Mouse (Mus musculus): ENCODE results near the gene Gm813. TPM values are rescaled to one million over a fixed set of nuclear protein-coding genes. Genes with fewer than 3 reads are reported as not detected.

Gene Gm813
- total RNA-seq, 2 experiments from 2014 or later: not detected

DNA sequence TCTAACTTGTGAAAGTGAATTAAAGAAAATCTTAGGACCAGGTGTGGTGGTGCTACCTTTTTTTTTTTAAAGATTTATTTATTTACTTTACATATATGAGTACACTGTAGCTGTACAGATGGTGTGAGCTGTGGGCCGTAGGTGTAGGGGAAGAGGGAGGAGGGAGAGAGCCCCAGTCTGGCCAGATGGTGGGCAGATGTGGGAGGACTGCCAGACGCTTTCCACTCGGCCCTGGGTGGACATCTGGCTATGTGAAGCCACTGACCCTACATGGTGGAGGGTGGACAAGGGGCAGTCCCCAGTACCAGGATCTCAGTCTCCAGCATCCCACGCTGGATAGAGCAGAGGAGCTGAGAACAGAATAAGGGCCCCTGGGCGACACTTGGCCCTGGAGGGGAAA is 9.7 kb downstream of the Gm813 start:
- no peak for DNase-seq (ENCODE audit: low spot score in 2 of 2)

DNA sequence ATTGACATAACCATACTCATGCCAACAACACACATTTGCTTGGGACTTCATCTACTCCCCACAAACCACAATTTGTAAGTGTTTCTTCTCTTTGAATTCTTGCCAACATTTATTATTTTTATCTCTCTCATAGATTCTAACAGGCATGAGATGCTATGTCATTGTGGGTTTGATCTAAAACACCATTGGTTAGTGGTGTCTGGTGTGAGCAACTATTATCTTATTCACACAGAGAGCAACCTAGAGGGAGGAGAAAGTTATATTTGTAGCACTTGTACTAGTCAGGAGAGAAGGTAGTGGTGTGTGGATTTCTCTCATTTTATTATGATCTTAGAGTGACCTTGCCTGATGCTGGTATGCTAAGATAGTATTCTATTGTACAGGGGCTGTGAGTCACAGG is 12.1 kb downstream of the Gm813 start:
- DNase-seq (ENCODE audit: low spot score in 2 of 2): no peak

DNA sequence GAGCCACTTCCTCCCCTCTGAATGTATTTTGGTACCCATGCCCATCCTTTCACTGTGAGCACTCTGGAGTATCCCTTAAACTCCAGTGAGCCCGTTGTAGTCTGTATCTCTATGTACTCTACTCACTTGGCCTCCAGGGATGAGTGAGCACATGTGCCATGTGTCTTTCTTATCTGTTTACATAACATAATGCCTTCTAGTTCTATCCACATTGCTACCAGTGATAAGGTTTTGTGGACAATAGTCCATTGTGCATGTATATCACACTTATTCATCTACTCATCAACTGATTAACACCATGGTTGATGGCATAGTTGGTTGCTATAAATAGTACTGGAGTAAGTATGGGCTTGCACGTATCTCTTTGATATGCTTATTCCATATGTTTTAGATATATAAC is 12.9 kb downstream of the Gm813 start:
- DNase-seq (ENCODE audit: low spot score in 2 of 2): no peak

DNA sequence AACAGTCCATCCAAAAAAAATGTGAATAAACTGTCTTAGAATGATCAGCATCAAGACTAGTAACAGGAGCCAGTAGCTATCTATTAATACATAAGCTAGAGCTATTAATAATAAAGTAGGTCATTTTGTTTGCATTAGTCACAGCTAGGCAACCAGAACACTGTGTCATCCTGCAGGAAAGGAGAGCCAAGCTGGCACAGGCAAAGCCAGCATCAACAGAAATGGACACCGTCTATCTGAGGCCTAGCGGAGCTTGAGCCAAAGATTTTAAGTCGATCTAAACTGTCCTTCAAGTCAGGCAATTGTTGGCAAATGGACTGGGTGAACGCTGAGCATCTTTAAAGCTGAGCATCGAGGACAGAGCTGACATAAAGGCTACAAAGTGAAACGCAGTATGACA is 15.9 kb downstream of the Gm813 start:
- no peak for DNase-seq (ENCODE audit: low spot score in 2 of 2)

DNA sequence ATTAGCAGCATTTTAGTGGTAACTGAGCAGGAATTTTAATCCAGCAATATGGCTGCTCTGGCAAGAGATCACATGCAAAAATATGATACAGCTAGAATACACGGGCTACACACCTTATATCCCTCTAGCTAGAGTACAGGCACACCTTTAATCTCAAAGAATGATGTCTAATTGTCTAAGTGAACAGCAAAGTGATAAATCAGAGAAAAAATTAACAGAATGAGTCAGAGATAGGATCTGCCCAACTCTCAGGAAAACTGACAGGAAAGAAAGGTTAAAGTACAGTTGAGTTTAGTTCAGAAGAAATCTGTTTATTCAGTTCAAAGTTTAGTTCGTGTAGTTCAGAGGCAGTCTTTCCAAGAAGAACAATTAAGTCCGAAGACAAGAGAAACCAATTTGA is 25.5 kb downstream of the Gm813 start:
- DNase-seq (ENCODE audit: low spot score in 2 of 2): no peak

DNA sequence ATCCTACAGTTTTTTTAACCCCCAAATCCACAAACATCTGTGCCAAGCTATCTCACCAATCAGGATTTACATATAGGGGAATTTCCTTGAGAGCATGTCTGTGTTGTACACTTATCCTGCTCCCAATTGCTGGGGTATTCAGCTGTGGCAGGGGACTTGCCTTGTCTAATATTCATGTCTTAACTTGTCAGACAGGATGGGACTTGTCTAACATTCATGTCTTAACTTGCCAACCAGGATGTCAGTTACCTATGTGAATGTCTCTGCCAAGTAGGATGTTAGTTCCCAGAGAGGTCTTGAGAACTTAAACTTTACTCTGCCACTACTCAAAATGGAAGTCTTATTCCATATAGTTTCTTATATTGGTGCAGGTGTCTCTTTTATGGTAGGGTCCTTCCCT is 27.3 kb downstream of the Gm813 start:
- no peak for DNase-seq (ENCODE audit: low spot score in 2 of 2)

DNA sequence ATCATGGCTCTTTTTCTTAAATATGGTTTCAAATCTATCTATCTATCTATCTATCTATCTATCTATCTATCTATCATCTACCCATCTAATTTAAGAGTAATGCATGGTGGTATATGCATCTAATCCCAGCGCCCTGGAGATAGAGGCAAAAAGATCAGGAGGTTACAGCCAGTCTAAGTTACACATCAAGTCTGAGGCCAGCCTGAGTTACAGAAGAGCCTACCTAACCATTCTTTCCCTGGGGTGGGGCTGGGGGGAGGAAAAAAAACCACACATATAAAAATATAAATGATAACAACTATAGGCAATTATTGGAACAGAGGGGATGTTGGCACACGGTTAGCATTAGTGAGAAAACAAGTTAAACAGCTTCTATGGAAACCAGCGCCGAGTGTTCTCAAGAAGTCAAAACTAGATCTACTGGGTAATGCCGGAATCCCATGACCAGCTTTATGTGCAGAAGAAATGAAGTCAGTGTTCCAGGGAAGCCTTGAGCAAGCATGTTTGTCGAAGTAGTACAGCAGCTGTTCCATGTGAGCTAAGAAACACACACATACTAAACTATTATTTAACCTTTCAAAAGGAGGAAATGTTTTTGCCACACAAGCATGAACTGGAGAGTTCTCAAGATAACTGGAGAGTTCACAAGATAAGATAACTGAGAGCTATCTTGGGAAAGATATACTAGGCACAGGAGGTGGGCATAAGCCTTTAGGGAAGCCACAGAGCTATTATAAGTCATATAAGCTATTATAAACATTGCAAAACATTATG is 42.6 kb downstream of the Gm813 start:
- no peak for DNase-seq (ENCODE audit: low spot score in 2 of 2)

DNA sequence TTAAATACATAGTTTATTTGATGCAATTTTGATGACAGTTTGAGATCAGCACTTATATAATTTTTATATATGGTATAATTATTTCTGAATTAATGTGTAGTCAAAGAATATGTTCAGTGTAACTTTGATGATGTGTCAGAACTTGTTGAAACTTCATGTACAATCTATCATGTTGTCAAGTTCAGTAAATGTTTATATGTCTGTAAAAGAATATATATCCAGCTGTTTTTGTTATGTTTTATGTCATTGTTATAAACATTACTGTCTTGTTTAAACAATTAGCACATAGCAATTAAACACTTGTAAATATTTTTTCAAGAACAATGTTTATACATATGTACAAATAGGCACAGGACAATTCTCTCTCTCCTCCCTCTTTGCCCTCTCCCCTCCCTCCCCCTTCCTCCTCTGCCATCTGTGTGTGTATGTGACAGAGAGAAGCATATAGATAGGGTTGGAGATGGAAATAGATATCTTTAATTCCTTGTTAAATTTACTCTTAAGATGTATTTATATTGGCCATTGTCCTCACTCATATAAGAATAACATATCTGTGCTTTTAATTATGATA is 46.0 kb downstream of the Gm813 start:
- no peak for DNase-seq (ENCODE audit: low spot score in 2 of 2)

Other genes starting within 250 kb of the Gm813 start
- 10 to 100 TPM; 15.5 to 17.8 TPM for gene Dcbld2, start 208.5 kb downstream of the Gm813 start, total RNA-seq (2021)
- 10 to 100 TPM; 16.1 to 20.4 TPM for gene St3gal6, start 92.7 kb downstream of the Gm813 start, total RNA-seq (2021)
- not detected for gene E330017A01Rik, start 21.8 kb upstream of the Gm813 start, total RNA-seq (2021)
- 10 to 100 TPM; 45.4 to 53.0 TPM for gene Cpox, start 53.3 kb upstream of the Gm813 start, total RNA-seq (2021)
- not detected for gene Gpr15, start 102.1 kb upstream of the Gm813 start, total RNA-seq (2021)
- 10 to 100 TPM; 87.9 to 98.7 TPM for gene Cldnd1, start 110.9 kb upstream of the Gm813 start, total RNA-seq (2021)
- not detected for gene Olfr172, start 146.2 kb upstream of the Gm813 start, total RNA-seq (2021)
- gene Olfr173, start 183.3 kb upstream of the Gm813 start, total RNA-seq (2021): not detected
- not detected for gene Olfr175-ps1, start 209.8 kb upstream of the Gm813 start, total RNA-seq (2021)